Comparison of ENCODE assay signal across 12 mouse cellular contexts in genomic region chr3:79039666-79040450, GRCm38 (mm10).
DNase-seq lines count a peak whose midpoint lies in the region; ATAC-seq lines count a peak whose summit lies in the region.
"Had no signal": no experiment of that assay in that cellular context is flagged by ENCODE, and none has a peak within 500 bp of the region (broad histone marks: within the 10 kb centered on the region; RNA-seq: fewer than 3 reads in every experiment).

No protein-coding gene starts in this region.

- ATAC-seq in stomach, embryonic 16.5 days (ENCODE audit: insufficient read depth, low FRiP score), result peak; percentile 40; the same call in 1 of the 2 replicates
- ATAC-seq in midbrain, embryonic 13.5 days, result no peak
- ATAC-seq in forebrain, embryonic 12.5 days (ENCODE audit: low FRiP score), result no peak
- ATAC-seq: forebrain, embryonic 14.5 days; intestine, embryonic 16.5 days had no signal

- H3K9me3 ChIP-seq in stomach, embryonic 16.5 days (replicated peaks; ENCODE audit: control insufficient read depth, low read length), result no peaks in the 10 kb centered on the region
- H3K9me3 ChIP-seq in midbrain, embryonic 13.5 days, result no peaks in the 10 kb centered on the region
- no peaks in the 10 kb centered on the region for H3K9me3 ChIP-seq in forebrain, embryonic 12.5 days
- H3K9me3 ChIP-seq: heart, embryonic 13.5 days; liver, embryonic 15.5 days had no signal

- H3K27me3 ChIP-seq in stomach, embryonic 16.5 days (ENCODE audit: control insufficient read depth, insufficient read depth, low read length), result no peaks in the 10 kb centered on the region
- H3K27me3 ChIP-seq in midbrain, embryonic 13.5 days, result no peaks in the 10 kb centered on the region
- no peaks in the 10 kb centered on the region for H3K27me3 ChIP-seq in forebrain, embryonic 12.5 days
- H3K27me3 ChIP-seq: heart, embryonic 13.5 days; liver, embryonic 15.5 days had no signal

- no peak overlapping the region for H3K4me2 ChIP-seq in stomach, embryonic 16.5 days (ENCODE audit: low read depth, low read length)
- no peak overlapping the region for H3K4me2 ChIP-seq in midbrain, embryonic 13.5 days (replicated peaks)
- H3K4me2 ChIP-seq in forebrain, embryonic 12.5 days, result no peak overlapping the region
- H3K4me2 ChIP-seq: heart, embryonic 13.5 days; liver, embryonic 15.5 days had no signal

- no peak overlapping the region for H3K9ac ChIP-seq in stomach, embryonic 16.5 days (ENCODE audit: low read length)
- no peak overlapping the region for H3K9ac ChIP-seq in midbrain, embryonic 13.5 days (replicated peaks)
- H3K9ac ChIP-seq in forebrain, embryonic 12.5 days, result no peak overlapping the region
- H3K9ac ChIP-seq: heart, embryonic 13.5 days; liver, embryonic 15.5 days had no signal

- intact Hi-C loops in heart, postnatal 36 days (cut with DNase I), result loop anchor here (1.0 to 2.0 kb wide), 2 partner anchors 19 to 51 kb away; no protein-coding TSS in a partner anchor

- DNase-seq in heart, adult 11 months, result peak; percentile 98
- no peak for DNase-seq in heart, postnatal 36 days
- DNase-seq in thymus, postnatal 0 days (ENCODE audit: low spot score), result peak; percentile 37
- DNase-seq in thymus, postnatal 14 days, result no peak
- peak; percentile 27 for DNase-seq in kidney, postnatal 14 days

- H3K4me3 ChIP-seq in stomach, embryonic 16.5 days (replicated peaks; ENCODE audit: low read length), result no peak overlapping the region
- H3K4me3 ChIP-seq in midbrain, embryonic 13.5 days (replicated peaks), result no peak overlapping the region
- no peak overlapping the region for H3K4me3 ChIP-seq in forebrain, embryonic 12.5 days (replicated peaks)
- H3K4me3 ChIP-seq: heart, embryonic 13.5 days; liver, embryonic 15.5 days had no signal

- H3K36me3 ChIP-seq in stomach, embryonic 16.5 days (ENCODE audit: control insufficient read depth, insufficient read depth, low read length), result no peaks in the 10 kb centered on the region
- no peaks in the 10 kb centered on the region for H3K36me3 ChIP-seq in midbrain, embryonic 13.5 days
- H3K36me3 ChIP-seq in forebrain, embryonic 12.5 days (replicated peaks), result no peaks in the 10 kb centered on the region
- H3K36me3 ChIP-seq: heart, embryonic 13.5 days; liver, embryonic 15.5 days had no signal

- WGBS in stomach, embryonic 16.5 days, result 37% methylated on average over 2 of the region's 2 CpGs
- 40% methylated on average over 2 of the region's 2 CpGs for WGBS in midbrain, embryonic 13.5 days
- WGBS in forebrain, embryonic 12.5 days, result 35% methylated on average over 2 of the region's 2 CpGs

- H3K4me1 ChIP-seq in stomach, embryonic 16.5 days (ENCODE audit: control insufficient read depth, insufficient read depth, low read length), result no peaks in the 10 kb centered on the region
- H3K4me1 ChIP-seq in midbrain, embryonic 13.5 days (replicated peaks), result no peaks in the 10 kb centered on the region
- H3K4me1 ChIP-seq in forebrain, embryonic 12.5 days, result no peaks in the 10 kb centered on the region
- H3K4me1 ChIP-seq: heart, embryonic 13.5 days; liver, embryonic 15.5 days had no signal

- no peak overlapping the region for H3K27ac ChIP-seq in stomach, embryonic 16.5 days (ENCODE audit: low read length)
- no peak overlapping the region for H3K27ac ChIP-seq in midbrain, embryonic 13.5 days
- no peak overlapping the region for H3K27ac ChIP-seq in forebrain, embryonic 12.5 days
- H3K27ac ChIP-seq: heart, embryonic 13.5 days; liver, embryonic 15.5 days had no signal

Comparison
In these comparisons a context has a peak if more than half of its experiments do, and no peak if none do; other contexts are left out.
1. DNase-seq: peak in heart, adult 11 months (single experiment), thymus, postnatal 0 days (single experiment) and kidney, postnatal 14 days (single experiment); none in heart, postnatal 36 days (0 of 2) and thymus, postnatal 14 days (single experiment).